In the genomic region with DNA sequence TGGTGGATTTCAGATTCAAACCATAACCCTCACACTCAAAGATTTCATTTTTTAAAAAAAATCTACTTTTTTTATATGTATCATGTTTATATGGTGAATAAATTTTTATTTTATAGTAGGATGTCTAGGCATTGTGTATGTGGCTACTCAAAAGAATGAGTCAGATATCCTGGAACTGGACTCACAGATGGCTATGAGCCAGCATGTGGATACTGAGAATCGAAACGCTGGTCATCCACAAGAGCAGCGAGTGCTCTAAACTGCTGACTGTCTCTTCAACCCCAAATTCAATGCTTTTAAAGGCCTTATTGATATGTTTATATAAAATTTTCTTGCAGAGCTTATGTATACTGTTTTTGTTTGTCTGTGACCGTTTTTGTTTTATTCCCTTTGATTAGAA, we compare ENCODE assay signal across 5 mouse cellular contexts.
"Had no signal": no experiment of that assay in that cellular context is flagged by ENCODE, and none has a peak within 500 bp of the region (broad histone marks: within the 10 kb centered on the region; RNA-seq: fewer than 3 reads in every experiment).

No protein-coding gene starts in this region.

- DNase-seq: lung, postnatal 14 days; right cerebral cortex, postnatal 14 days; thymus, adult 2 months; thymus, postnatal 25 days; thymus, postnatal 4 days had no signal
